Mouse (Mus musculus) heart, adult 2 months (tissue): ENCODE data around the gene Gm20547.

ENCODE experiments used
- CTCF ChIP-seq: fragments of 200-600 bp; IDR thresholded peaks from 2 replicates; pipeline ENCODE4 v1.8.1; 2022; ENCODE audit warnings: antibody characterized with exemption, mild to moderate bottlenecking, moderate library complexity
- EP300 ChIP-seq: fragments of 200-500 bp; IDR thresholded peaks from 2 replicates; pipeline ENCODE4 v1.6.1; 2011; ENCODE audit warnings: low read depth, low read length, control low read depth; ENCODE audit not compliant: insufficient read depth
- POLR2A ChIP-seq: fragments of 200-500 bp; IDR thresholded peaks from 2 replicates; pipeline ENCODE4 v1.6.1; 2011; ENCODE audit warnings: mild to moderate bottlenecking, low read depth, low read length, control low read depth; ENCODE audit not compliant: insufficient read depth

DNA sequence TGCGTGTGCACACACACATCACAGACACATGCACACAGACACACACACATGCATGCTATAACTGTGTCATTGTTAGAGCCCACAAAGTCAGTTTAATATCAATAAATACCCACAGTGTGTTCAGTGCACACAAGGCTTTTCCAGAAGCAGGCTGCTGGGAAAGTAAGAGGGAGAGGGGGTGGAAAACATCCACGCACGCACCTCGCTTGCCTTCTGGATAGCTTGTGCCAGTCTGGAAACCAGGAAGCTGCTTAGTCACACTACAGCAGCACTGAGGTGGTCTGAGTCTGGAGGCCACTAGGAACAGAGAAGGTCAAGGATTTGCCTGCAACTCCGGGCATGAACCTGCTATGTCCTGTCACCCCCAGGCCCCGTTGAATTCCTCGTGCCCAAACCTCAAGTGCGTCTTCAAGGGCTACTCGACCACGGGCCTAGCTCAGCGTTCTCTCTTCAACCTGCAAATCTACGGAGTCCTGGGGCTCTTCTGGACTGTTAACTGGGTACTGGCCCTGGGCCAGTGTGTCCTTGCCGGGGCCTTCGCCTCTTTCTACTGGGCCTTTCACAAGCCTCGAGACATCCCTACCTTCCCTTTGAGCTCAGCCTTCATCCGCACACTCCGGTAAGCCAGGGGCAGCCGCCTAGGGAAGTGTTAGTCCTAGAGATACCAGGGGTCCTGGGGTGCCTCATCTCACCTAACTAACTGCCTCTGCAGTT lies 45.6 kb upstream of the Gm20547 start:
- TF ChIP-seq CTCF (no peak), EP300 (no peak), POLR2A (no peak)
